Mouse (Mus musculus): ENCODE results near the gene Josd2.

The Josd2 gene

DNA sequence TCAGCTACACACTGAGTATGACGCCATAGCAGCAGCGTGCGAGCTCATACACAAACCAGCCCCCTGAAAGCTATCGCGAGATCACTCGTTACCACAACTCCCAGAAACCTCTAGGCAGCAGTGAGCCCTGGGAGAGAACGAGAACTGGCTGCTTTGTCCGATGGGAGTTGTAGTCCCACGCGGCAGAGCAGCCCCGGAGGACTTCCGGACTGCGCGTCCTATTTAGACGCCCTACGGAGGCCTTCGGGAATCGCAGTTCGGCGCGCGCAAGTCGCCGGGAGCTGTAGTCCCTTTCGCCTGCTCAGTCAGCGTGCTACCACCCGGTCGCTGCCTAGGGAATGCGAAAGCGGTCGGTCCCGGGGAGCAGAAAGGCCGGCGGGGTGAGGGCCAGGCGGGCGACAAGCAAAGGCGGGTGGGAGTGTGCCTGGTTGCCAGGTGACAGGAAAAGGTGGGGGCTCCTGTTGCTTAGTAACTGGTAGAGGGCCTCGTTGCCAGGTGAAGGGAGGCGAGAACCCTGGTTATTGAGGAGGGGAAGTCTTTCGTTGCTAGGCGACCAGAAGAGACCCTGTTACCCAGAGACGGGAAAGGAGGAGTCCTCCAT, at the start of gene Josd2:
Gene Josd2 (plus strand): TSS at position 170 of the 601 bp plus-strand sequence.
- peak; percentile 81 for ATAC-seq (ENCODE audit: insufficient number of reproducible peaks, low FRiP score, low TSS enrichment)

DNA sequence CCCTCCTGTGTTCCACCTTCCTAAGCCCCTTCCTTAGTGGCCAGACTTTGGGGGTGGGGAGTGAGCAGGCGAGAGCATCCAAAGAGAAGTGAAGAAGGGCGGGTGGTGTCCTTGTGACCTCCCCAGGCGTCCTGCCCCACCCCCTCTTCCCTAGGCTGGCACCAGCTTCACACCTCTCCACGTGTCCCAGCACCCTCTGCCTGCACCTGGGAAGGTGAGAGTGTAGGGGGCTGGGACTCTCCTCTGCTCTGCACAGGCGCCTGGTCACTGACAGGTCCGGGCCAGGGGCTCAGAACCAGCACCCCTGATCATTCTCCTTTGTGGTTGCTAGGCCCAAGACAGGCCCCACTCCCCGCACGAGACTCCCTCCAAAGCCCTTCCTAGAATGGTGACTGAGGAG, 40.1 kb upstream of the Josd2 start:
- ATAC-seq (ENCODE audit: insufficient number of reproducible peaks, low FRiP score, low TSS enrichment) = no peak

DNA sequence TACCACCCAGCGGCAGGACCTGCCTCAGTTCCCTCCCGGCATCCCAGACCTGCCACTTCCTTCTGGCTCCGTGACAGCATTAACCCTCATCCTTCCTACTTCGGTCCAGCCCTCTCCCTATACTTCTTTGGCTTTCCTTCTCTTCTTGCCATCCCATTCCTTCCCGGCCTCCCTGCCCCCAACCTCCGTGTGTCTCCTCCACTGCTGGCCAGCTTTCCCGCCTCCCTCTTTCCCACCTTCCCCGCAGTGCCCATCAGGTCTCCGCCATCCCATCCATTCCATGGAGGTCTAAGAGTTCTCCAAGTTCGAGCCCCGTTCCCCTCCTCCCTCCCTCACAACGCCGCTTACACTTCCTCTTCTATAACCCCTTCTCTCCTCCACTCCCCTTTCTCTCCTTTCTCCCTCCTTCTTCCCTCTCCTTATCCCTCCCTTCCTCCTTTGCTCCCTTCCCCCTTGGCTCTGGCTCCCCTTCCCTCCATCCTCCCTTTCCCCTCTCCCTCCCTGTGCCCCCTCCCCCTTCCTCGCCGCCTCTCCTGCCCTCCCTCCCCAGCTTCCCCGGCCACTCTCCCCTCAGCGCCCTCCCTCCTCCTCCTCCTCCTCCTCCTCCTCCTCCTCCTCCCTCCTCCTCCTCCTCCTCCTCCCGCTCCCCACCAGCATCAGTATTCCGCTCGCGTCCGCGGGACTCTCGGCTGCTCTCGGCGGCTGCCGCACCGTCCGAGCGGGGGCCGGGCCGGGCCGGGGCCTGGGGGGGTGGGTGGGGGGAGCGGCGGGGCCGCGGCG, 39.4 kb upstream of the Josd2 start:
- no peak for ATAC-seq (ENCODE audit: insufficient number of reproducible peaks, low FRiP score, low TSS enrichment)

DNA sequence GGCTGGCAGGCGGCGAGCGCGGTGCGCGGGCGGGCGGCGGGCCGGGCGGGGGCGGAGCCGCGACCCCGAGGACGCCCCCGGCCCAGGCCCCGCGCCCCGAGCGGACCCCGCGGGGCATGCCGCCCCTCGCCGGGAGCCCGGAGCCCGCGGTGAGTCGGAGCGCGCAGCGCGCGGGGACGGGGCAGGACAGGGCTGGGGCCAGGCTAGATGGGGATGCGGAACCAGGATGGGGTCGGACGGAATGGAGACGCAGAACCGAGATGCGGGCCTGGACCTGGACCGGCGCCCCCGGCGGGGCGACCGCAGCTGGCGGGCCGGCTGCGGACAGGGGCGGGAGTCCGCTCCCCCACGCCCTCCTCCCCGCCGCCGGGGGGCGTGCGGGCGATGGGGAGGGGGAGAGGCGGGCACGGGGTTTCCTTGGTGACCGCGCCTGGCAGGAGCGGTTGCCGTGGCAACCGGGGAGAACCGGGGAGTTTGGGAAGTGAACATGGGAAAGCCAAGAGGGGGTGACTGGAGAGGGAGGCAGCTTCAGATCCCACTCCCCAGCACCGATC, 38.7 kb upstream of the Josd2 start, which contains the start of gene Lrrc4b:
Gene Lrrc4b (plus strand): TSS at position 51 of the 554 bp plus-strand sequence.
- peak; percentile 27; the same call in 1 of the 2 replicates for ATAC-seq (ENCODE audit: insufficient number of reproducible peaks, low FRiP score, low TSS enrichment)

DNA sequence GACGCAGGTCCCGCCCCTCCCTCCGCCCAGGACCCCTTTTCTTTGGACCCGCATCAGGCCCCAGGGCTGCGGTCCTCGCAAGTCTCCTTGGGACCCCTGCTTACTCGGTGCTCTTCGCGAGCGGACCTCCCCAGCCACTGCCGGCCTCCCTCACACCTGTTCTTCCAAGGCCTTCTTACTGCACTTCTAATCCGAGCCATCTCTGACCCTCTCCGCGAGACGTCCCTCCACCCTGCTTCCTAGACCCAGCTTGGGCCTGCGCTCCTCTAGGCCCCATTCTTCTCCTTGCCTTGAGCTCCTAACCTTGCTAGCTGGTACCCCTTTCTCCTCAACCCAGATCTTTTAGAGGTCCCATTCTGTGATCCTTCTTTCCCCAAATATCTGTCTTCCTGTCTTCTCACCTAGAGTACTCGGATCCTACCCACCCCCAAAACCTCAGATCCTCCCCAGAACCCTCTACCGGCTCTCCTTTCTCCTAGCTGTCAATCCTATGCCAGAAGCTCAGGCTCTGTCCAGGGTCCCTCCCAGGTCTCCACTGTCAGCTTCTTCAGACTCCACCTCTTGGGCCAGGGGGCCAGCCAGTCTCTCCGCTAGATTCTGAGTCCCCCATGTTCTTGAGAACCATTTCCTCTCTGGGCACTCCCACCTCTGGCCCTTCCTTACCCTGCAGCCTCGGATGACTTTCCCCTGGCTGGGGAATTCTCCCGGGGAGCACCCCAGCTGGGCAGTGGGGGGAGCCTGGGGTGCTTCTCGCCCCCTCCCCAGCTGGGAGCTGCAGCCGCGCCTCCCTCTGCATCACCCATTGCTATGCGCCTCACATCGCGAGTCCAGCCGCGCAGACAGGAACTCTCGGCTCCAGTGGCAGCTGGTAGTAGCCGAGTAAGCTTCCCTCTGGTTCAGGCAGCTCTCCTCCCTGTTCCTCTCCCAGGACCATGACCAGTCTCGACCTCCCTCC, 38.0 kb upstream of the Josd2 start:
- ATAC-seq (ENCODE audit: insufficient number of reproducible peaks, low FRiP score, low TSS enrichment) = peak; percentile 18; the same call in 1 of the 2 replicates

DNA sequence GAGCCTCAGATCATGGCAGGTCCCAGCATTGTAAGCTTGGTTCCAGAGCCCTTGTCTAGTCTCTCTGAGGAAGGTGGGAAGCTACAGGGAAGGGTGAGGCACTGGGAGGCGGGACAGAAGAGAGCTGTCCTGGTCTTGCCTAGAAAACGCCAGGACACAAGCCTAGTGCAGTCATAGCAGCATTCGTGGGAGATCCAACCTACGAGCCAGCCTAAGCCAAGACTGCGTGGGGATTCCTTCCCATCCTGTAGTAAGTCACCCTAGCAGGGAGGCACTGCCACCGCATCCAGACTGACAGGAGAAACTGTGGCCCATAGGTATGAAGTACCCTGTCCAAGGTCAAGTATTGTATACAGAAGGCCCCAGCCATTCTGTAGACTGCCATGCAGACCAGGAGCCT, 35.2 kb upstream of the Josd2 start:
- ATAC-seq (ENCODE audit: insufficient number of reproducible peaks, low FRiP score, low TSS enrichment) = no peak

DNA sequence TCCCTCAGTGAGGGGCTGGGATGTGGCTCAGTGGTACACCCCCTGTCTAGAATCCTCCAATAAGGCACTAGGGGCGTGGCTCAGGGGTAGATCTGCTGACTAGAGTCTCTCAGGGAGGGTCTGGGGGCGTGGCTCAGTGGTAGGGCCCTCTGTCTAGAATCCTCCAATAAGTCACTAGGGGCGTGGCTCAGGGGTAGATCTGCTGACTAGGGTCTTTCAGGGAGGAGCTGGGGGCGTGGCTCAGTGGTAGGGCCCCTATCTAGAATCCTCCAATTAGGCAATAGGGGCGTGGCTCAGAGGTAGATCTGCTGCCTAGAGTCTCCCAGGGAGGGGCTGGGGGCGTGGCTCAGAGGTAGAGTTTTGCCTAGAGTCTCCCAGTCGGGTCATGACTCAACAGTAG, 34.4 kb upstream of the Josd2 start:
- no peak for ATAC-seq (ENCODE audit: insufficient number of reproducible peaks, low FRiP score, low TSS enrichment)

DNA sequence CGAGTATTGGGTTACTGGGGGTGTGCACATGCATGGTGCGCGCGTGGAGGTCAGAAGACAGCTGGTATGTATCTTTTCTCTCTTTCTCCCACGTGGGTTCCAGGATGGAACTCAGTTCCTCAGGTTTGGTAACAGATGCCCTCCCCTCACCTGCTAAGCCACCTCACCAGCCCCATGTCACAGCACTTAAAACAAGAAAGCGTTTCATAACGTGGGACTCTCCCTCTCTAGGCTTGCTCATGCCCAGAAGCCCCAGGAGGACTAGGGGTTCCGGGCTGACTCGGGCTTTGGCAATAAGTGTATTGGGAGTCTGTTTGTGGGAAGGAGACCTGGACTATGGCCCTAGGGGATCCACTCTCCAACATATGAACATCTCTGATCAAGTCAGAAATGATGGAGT, 33.7 kb upstream of the Josd2 start:
- ATAC-seq (ENCODE audit: insufficient number of reproducible peaks, low FRiP score, low TSS enrichment) = no peak

DNA sequence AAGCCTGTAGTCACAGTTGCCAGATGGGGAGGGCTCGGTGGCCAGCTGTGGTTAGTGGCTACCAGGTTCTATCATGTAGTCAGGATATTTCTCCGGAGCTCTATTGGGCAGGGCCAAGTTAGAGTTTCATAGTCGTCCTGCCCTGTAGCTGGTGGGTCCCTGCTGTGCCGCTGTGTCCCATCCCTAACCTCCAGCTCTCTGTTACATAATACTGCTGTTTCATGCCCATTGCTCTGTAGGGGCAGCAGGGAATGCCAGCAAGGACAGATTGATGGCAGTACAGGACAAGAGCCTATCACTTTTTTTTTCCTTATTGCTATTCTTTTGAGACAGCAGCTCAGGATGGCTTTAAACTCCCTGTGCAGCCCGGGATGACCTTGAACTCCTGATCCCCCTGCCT, 32.0 kb upstream of the Josd2 start:
- peak; percentile 27; the same call in 1 of the 2 replicates for ATAC-seq (ENCODE audit: insufficient number of reproducible peaks, low FRiP score, low TSS enrichment)

DNA sequence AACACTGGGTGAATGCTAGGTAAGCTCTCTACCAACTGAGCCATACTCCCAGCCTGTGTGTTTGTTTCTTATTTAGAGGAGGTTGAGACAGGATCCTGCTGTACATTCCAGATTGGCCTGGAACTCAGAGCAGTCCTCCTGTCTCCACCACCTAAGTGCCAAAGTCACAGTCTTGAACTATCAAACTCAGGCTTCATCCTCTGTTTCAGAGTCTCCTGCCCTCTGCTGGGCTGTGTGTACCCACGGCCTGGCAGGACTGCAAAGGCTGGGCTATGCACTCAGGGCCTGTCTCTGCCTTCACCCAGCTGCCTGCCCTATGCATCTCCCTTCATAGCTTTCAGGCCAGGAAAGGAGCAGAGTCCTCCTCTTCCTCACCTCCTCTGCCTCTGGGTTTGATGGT, 31.5 kb upstream of the Josd2 start:
- ATAC-seq (ENCODE audit: insufficient number of reproducible peaks, low FRiP score, low TSS enrichment) = no peak

DNA sequence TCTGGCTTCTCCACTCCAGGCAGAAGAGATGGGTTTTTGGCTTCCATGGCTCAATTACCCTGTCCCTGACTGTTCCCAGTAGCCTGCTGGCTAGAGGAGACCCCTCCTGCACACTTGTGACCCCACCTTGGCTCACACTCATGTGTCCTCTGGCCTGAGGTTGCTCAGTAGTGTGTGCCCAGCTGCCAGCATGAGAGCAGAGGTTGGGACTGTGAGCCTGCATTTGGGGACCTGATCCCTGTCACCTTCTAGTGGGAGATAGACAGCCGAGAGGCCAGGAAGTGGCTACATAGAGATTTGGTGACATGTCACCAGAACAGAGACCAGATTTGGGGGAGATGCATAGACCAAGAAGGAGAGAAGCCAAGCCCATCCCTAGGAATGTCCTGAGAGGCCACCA, 30.6 kb upstream of the Josd2 start:
- no peak for ATAC-seq (ENCODE audit: insufficient number of reproducible peaks, low FRiP score, low TSS enrichment)

DNA sequence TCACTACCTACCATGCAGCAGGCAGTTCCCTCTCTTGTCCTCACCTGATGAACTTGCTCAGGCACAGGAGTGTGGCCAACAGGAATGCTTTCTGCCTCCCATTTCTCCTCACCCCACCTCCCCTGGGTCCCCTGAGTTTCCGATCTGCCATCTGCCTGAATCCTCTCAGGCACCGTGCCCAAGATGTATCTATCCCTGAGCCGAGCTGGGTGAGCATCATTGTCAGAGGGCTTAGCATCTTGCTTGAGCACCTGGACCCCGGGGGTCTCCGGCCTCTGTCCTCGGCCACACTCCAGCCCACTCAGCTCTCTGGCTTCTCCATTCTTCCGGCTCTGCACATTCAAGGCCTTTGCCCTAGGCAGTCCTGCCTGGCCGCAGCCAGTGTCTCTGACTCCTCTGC, 29.8 kb upstream of the Josd2 start:
- no peak for ATAC-seq (ENCODE audit: insufficient number of reproducible peaks, low FRiP score, low TSS enrichment)

DNA sequence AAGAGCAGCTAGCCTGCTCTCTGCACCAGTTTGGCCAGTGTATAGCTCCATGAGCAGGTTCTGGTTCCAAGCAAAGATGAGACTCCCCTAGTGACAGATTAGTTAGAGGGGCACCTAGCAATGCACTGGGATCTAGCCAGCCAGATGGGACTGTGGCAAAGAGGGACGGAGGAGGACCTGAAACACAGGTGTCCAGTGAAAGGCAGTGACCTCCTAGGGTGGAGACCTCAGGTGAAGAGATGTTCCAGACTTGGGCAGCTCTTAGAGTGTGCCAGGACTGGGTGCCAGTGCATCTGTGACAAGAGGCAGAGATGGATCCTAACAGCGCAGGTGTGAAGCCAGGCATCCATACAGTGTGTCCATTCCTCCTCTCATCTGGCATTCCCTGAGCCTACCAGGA, 28.1 kb upstream of the Josd2 start:
- ATAC-seq (ENCODE audit: insufficient number of reproducible peaks, low FRiP score, low TSS enrichment) = no peak

DNA sequence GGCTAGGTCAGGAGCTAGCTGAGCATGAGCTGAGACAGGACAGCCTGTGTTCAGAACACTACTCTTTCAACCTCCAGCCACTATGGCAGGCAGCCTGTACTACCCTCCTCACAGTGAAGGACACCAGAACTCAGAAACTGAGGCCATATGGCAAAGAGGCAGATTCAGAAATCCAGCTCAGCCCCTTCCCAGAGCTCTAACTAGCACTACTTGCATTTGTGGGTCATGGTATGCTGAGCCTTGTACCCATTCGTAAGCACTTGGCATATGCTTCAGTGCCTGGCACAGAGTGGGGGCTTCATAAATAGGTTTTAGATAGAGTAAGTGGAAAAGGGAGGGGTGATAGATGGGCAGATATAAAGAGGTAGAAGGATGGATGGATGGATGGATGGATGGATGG, 27.3 kb upstream of the Josd2 start:
- no peak for ATAC-seq (ENCODE audit: insufficient number of reproducible peaks, low FRiP score, low TSS enrichment)

DNA sequence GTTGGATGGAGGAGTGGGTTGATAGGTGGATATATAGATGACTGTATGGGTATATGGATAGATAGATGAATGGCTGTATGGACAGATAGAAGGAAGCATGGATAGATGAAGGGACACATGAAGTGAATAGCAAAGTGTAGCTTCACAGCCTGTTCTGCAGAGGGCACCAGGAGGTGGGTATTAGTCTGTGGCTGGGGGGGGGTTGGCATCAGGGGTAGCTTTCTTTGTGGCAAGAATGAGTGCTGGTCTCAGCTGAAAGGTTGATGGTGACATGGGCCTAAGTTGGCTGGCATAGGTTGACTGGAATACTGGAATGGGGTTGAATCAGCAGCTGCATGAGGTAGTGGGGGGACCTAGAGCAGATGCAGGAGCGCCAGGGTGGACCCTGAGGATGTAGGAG, 26.6 kb upstream of the Josd2 start:
- no peak for ATAC-seq (ENCODE audit: insufficient number of reproducible peaks, low FRiP score, low TSS enrichment)

DNA sequence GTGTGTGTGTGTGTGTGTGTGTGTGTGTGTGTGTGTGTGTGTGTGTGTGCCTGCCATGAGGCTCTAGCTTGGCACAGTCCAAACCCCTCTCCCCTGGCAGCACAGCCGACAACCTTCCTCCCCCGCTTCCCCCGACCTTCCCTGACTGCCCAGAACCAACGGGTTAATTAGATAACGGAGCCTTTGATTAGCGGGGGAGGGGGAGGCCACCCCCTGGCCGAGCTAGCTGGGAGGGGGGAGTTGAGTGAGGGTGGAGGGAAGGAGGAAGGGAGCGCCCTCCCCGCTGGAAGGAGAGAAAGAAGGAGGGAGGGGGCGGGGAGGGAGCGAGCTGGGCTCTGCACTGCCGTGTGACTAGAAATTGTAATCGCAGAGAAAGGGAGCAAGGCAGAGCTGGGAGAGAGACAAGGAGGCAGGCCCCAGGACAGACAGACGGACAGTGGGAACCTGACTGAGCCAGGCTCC, 26.1 kb upstream of the Josd2 start:
- no peak; the same call in 1 of the 2 replicates for ATAC-seq (ENCODE audit: insufficient number of reproducible peaks, low FRiP score, low TSS enrichment)

DNA sequence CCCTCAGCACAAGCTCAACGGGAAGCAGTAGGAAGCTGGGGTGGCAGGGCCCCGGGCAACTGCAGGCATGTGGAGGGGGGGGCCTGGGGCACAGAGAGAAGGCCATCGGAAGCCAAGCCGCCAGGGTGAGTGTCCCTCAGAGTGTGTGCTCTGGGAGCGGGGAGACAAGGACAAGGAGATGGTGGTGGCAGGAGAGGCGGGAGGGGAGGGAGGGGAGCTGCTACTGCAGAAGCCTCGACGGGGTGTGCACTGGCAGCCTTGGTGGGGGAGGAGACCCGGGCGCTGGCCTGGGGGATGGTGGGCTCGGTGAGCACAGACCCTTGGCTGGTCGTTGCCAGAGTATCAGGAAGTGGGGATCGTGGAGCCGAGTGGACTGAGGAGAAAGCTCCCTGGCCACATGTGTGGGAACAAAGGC, 25.4 kb upstream of the Josd2 start:
- ATAC-seq (ENCODE audit: insufficient number of reproducible peaks, low FRiP score, low TSS enrichment) = peak; percentile 27; the same call in 1 of the 2 replicates

DNA sequence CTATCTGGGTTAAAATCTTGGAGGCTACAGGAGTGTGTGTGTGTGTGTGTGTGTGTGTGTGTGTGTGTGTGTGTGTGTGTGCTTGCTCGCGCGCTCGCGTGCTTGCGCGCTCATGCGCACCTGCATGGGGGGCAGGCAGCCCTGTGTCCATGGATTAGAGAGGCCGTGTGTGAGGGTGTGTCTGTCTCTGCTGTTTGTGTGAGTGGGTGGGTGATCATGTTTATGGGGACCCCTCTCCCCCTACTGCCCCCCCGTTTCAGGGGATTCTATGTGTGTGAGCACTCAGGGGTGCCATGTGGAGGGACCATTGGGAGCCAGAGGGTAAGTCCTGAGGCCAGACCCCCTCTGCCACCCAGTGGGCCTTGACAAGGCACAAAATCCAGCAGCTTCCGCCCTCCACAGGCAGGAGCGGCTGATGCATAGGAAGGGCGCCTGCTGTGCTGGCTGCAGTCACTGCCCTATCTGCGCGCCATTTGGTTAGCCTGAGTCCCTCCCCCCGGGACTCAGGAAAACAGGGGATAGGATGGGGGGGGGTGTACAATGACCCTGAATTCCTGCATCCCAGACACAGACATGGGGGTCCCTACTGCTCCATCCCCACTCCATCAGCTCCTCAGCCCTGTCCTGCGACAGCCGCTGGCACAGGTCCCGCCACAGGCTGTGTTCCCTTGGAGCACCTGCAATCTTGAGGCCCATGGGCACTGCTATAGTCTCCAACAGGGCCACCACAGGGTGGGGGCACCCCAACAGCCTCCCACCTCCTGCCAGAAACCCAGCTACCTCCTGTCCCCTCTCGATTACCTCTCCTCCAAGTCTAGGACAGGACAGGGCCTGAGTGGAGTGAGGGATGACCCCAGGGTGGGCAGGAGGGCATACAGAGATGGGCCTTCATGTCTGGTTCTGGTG, 24.3 kb upstream of the Josd2 start:
- ATAC-seq (ENCODE audit: insufficient number of reproducible peaks, low FRiP score, low TSS enrichment) = peak; percentile 54

DNA sequence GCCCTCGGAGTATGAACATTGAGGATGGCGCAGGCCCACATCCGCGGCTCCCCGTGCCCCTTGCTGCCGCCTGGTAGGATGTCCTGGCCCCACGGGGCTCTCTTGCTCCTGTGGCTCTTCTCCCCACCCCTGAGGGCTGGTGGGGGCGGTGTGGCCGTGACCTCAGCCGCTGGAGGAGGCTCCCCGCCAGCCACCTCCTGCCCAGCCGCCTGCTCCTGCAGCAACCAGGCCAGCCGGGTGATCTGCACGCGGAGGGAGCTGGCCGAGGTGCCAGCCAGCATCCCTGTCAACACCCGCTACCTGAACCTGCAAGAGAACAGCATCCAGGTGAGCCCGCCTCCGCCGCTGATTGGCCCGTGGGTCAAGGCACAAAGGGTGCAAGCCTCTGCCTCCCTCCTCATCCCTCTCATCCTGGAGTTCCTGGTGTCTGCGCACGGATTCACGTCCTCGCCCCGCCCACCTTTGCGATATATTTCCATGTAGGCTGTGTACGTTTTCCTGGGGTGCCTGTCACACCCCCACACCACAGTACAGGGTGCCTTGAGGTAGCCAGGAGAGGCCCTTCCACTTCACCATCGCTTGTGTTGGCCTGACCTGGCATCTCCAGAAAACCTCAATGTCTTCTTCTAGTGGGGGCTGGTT, 22.8 kb upstream of the Josd2 start:
- ATAC-seq (ENCODE audit: insufficient number of reproducible peaks, low FRiP score, low TSS enrichment) = no peak
